Mouse (Mus musculus) adipose tissue, adult 10 weeks (tissue): ENCODE data around the gene Psg23. TPM values are rescaled to one million over a fixed set of nuclear protein-coding genes. Genes with fewer than 3 reads are reported as not detected.

Source experiments
- polyA plus RNA-seq: library from polyadenylated mRNA; stranded (reverse); fragments of 350-450 nt; fragmentation: Illumina TruSeq; extraction: RNeasy Lipid Tissue Mini Kit (QIAGEN cat#74804); gene quantifications from one replicate; pipeline ENCODE4 v1.2.3, GENCODE M21; 2014; ENCODE audit warnings: low read depth, low replicate concordance

The Psg23 gene
- not detected for polyA plus RNA-seq

DNA sequence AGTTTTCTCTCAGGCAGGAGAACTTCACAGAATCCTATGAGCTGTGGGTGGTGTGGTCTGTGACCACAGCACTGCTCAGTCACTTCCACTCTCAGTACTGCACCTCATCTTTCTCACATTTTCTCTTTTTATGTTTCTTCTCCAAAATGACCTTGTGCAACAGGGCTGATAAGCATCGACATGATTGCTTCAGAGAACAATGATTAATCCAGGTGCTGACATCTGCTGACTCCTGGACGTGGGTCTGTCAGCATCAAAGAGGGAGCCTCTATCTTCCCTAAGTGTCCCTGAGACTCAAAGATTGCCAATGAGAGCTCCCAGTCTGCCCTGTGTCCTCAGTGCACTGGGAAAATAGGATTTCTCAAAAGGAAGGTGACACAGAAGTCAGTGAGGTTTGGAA, at the start of gene Psg23:
TSS of gene Psg23 (minus strand) at position 101 of the 400 bp plus-strand sequence.

GRCm38 (mm10) chr7:18656625-18657024, 40.3 kb upstream of the Psg23 start, which contains the start of gene Psg21:
Psg21 (minus strand) TSS chr7:18656725.

DNA sequence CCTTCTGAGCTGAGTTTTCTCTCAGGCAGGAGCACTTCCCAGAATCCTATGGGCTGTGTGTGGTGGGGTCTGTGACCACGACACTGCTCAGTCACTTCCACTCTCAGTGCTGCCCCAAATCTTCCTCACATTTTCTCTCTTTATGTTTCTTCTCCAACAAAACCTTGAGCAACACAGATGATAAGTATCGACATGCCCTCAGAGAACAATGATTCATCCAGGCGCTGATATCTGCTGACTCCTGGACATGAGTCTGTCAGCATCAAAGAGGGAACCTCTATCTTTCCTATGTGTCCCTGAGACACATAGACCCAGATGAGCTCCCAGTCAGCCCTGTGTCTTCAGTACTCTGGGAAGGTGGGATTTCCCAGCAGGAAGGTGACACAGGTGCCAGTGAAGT, 49.1 kb downstream of the Psg23 start, which contains the start of gene Psg27:
TSS of gene Psg27 (minus strand) at position 101 of the 400 bp plus-strand sequence.

Other genes starting within 250 kb of the Psg23 start
- gene Psg28, start 184.5 kb downstream of the Psg23 start, polyA plus RNA-seq: not detected
- gene Psg26, start 132.3 kb downstream of the Psg23 start, polyA plus RNA-seq: not detected
- gene Psg25, start 84.2 kb downstream of the Psg23 start, polyA plus RNA-seq: not detected
- not detected for gene Psg27, start 49.2 kb downstream of the Psg23 start, polyA plus RNA-seq
- not detected for gene Psg21, start 40.2 kb upstream of the Psg23 start, polyA plus RNA-seq
- gene Psg20, start 69.7 kb upstream of the Psg23 start, polyA plus RNA-seq: not detected
- not detected for gene Psg22, start 101.6 kb upstream of the Psg23 start, polyA plus RNA-seq
- gene Psg19, start 182.0 kb upstream of the Psg23 start, polyA plus RNA-seq: not detected
- gene Psg17, start 205.1 kb upstream of the Psg23 start, polyA plus RNA-seq: not detected
- gene Mill2, start 223.5 kb upstream of the Psg23 start, polyA plus RNA-seq: 11.0 TPM